Mouse (Mus musculus): ENCODE results near the gene Kifc5b.
"Not testable (repeated sequence)": the region's sequence is repeated elsewhere in the genome, so short reads cannot be mapped to it uniquely, and the experiment has no call there.

The Kifc5b gene

GRCm38 (mm10) chr17:26970221-26970620 is 53.3 kb downstream of the Kifc5b start:
- no peak for DNase-seq (ENCODE audit: extremely low read depth, low read depth)

- no peak for DNase-seq (ENCODE audit: extremely low read depth, low read depth)
Observed at GRCm38 (mm10) chr17:26971247-26971905, 54.5 kb downstream of the Kifc5b start.

- DNase-seq (ENCODE audit: extremely low read depth, low read depth): no peak
Observed at GRCm38 (mm10) chr17:26972107-26972506, 55.2 kb downstream of the Kifc5b start.

GRCm38 (mm10) chr17:26972703-26973574 is 56.0 kb downstream of the Kifc5b start, which contains the start of gene Zbtb9:
Zbtb9 (plus strand) TSS chr17:26973167.
- DNase-seq (ENCODE audit: extremely low read depth, low read depth): peak; percentile 89

GRCm38 (mm10) chr17:26974547-26974946 is 57.7 kb downstream of the Kifc5b start:
- DNase-seq (ENCODE audit: extremely low read depth, low read depth): no peak

- DNase-seq (ENCODE audit: extremely low read depth, low read depth): no peak
Observed at GRCm38 (mm10) chr17:26975415-26975814, 58.5 kb downstream of the Kifc5b start.

GRCm38 (mm10) chr17:26977354-26977753 is 60.5 kb downstream of the Kifc5b start:
- DNase-seq (ENCODE audit: extremely low read depth, low read depth): not testable (repeated sequence)

- DNase-seq (ENCODE audit: extremely low read depth, low read depth): no peak
Observed at GRCm38 (mm10) chr17:26979426-26979825, 62.5 kb downstream of the Kifc5b start.

GRCm38 (mm10) chr17:26981050-26981449 is 64.2 kb downstream of the Kifc5b start:
- peak; percentile 53 for DNase-seq (ENCODE audit: extremely low read depth, low read depth)

Measured in MEL-GATA-1-ER (cell line).